Mouse (Mus musculus): ENCODE results near the gene Ago4.

GRCm38 (mm10) chr4:126577920-126578319 is 44.6 kb upstream of the Ago4 start:
- TF ChIP-seq CTCF (IDR thresholded peaks at IDR 0.05; ENCODE audit: insufficient read depth, low read length) (no peak), POLR2A (IDR thresholded peaks at IDR 0.05; ENCODE audit: borderline replicate concordance, extremely low read depth, low read depth, low read length) (no peak)

Measured in lung, adult 2 months (tissue).